Mouse (Mus musculus) liver, embryonic 16.5 days (tissue): ENCODE results near the gene Tgfbr3. TPM values are rescaled to one million over a fixed set of nuclear protein-coding genes. Genes with fewer than 3 reads are reported as not detected.

ENCODE experiments used
- ATAC-seq: fragments of 200-750 bp; cut with Nextera tagmentation; 2 replicates; pipeline ENCODE4 v1.8.0; 2017; ENCODE audit warnings: low read depth, mild to moderate bottlenecking, moderate number of reproducible peaks, moderate library complexity
- H3K27ac ChIP-seq: fragments of 300-500 bp; sonication (generic); 2 replicates; pipeline ENCODE4 v1.5.1; 2014; ENCODE audit warnings: mild to moderate bottlenecking, low read length
- H3K27me3 ChIP-seq: fragments of 300-500 bp; sonication (generic); 2 replicates; pipeline ENCODE4 v1.6.1; 2014; ENCODE audit warnings: low read depth, low read length, mixed read lengths; ENCODE audit not compliant: control insufficient read depth, insufficient read depth
- H3K36me3 ChIP-seq: fragments of 300-500 bp; sonication (generic); 2 replicates; pipeline ENCODE4 v1.6.1; 2014; ENCODE audit warnings: mild to moderate bottlenecking; ENCODE audit not compliant: control insufficient read depth, insufficient read depth
- H3K4me1 ChIP-seq: fragments of 300-500 bp; sonication (generic); 2 replicates; pipeline ENCODE4 v1.6.1; 2014; ENCODE audit warnings: low read depth, low read length, mixed read lengths; ENCODE audit not compliant: control insufficient read depth
- H3K4me2 ChIP-seq: fragments of 300-500 bp; sonication (generic); 2 replicates; pipeline ENCODE4 v1.6.1; 2014; ENCODE audit warnings: low read depth, low read length, mixed read lengths
- H3K4me3 ChIP-seq: fragments of 300-500 bp; sonication (generic); 2 replicates; pipeline ENCODE4 v1.5.1; 2014; ENCODE audit warnings: low read depth, mild to moderate bottlenecking, low read length
- H3K9ac ChIP-seq: fragments of 300-500 bp; sonication (generic); 2 replicates; pipeline ENCODE4 v1.6.1; 2014; ENCODE audit warnings: low read depth, low read length
- H3K9me3 ChIP-seq: fragments of 300-500 bp; sonication (generic); replicated peaks from 2 replicates; pipeline ENCODE4 v1.6.1; 2016; ENCODE audit warnings: low read length; ENCODE audit not compliant: control insufficient read depth
- WGBS: fragments of 180-500 bp; shearing (Covaris S2); extraction: QIAGEN DNeasy Blood & Tissue Kit; methylation state at CpG from one replicate; pipeline ENCODE4 v1.1.7; 2014; ENCODE audit not compliant: insufficient replicate concordance; 5-methylcytosine and 5-hydroxymethylcytosine counted together
- polyA plus RNA-seq: library from polyadenylated mRNA; unstranded; fragments of >200 nt; fragmentation: Nextera tagmentation; extraction: Ambion mirVana; gene quantifications from 2 replicates; pipeline ENCODE4 v1.2.1, GENCODE M21; 2015

Gene Tgfbr3
- polyA plus RNA-seq, 1 experiment from 2014 or later, result 6.8 TPM

DNA sequence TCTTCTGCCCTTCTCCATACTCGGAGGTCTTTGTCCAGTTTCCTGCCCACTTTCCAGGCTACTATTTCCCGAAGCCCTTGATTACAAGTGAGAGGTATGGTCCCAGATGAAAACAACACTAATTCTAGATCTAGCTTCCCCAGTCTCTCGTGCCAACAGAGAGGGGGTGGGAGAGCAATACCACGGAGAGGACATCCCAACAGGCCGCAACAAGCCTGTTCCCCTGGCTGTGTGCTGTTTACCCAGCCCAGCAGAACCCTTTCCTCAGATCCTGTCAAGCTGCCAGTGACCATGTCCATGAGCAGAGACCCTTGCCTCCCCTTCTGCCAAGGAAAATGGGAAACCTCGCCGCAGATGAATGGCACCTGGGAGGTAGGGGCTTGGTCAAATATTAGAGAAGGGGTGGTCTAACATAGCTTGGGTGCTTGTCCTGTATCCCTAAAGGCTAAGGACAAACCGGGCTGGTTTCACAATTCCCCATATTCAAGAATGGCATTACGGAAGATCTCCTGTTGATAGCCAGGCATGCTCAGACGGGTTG is 77.5 kb downstream of the Tgfbr3 start:
- no peak overlapping the region for H3K4me3 ChIP-seq
- H3K36me3 ChIP-seq, result no peaks in the 10 kb centered on the region
- no peak overlapping the region for H3K9ac ChIP-seq
- no peaks in the 10 kb centered on the region for H3K9me3 ChIP-seq
- H3K4me1 ChIP-seq, result peaks cover 2% of the 10 kb centered on the region; the same call in 1 of the 2 replicates
- no peaks in the 10 kb centered on the region for H3K27me3 ChIP-seq
- no peak for ATAC-seq
- no peak overlapping the region for H3K4me2 ChIP-seq
- 69% methylated on average over 10 of the region's 10 CpGs for WGBS
- H3K27ac ChIP-seq, result no peak overlapping the region

DNA sequence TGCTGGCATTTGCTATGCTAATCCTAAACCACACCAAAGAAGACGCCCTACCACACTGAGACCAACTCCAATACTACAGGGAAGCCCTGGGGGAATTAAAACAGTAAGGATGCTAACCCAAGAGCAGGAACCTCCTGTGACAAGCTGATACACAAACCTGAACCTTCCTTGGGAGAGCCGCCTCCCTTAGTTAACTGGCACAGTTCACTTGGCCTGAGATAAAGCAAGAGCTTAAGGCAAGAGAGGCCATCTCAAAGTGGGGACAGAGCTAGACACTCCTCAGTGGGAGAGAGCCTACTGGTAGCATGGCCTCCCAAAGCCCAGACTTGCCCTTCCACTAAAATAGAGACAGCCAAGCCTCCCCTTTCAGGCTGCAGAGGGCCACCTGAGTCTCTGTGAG is 79.4 kb downstream of the Tgfbr3 start:
- Histone ChIP-seq H3K27me3 (no peaks in the 10 kb centered on the region), H3K9me3 (no peaks in the 10 kb centered on the region), H3K4me2 (no peak overlapping the region), H3K9ac (no peak overlapping the region), H3K4me3 (no peak overlapping the region), H3K4me1 (peaks cover 2% of the 10 kb centered on the region; the same call in 1 of the 2 replicates), H3K36me3 (no peaks in the 10 kb centered on the region), H3K27ac (no peak overlapping the region)
- no peak for ATAC-seq
- 37% methylated on average over 2 of the region's 2 CpGs for WGBS

DNA sequence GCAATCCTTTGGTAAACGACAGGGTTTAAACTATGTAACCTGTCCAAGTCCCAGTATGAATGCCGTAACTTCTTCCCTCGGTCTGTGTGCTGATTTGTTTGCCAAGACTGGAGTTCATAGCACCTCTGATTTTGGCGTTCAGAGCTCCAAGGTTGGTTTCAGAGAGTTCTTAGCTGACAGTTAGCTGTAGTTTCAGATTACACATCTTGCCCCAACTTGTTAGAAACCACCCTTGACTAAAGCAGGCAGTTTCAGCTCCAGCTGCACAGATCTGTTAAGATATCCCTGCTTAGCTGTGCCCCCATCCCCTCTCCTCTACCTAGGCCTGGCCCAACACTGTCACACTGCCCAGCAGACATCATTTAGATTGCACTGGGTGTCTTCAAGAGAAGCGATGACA is 81.5 kb downstream of the Tgfbr3 start:
- 47% methylated on average over 5 of the region's 5 CpGs for WGBS
- H3K4me2 ChIP-seq, result no peak overlapping the region
- H3K9ac ChIP-seq, result no peak overlapping the region
- no peak overlapping the region; the same call in 1 of the 2 replicates for H3K27ac ChIP-seq
- H3K9me3 ChIP-seq, result no peaks in the 10 kb centered on the region
- no peaks in the 10 kb centered on the region for H3K36me3 ChIP-seq
- no peak overlapping the region for H3K4me3 ChIP-seq
- H3K27me3 ChIP-seq, result no peaks in the 10 kb centered on the region
- H3K4me1 ChIP-seq, result peaks cover 2% of the 10 kb centered on the region; the same call in 1 of the 2 replicates
- ATAC-seq, result peak; percentile 37; the same call in 1 of the 2 replicates

DNA sequence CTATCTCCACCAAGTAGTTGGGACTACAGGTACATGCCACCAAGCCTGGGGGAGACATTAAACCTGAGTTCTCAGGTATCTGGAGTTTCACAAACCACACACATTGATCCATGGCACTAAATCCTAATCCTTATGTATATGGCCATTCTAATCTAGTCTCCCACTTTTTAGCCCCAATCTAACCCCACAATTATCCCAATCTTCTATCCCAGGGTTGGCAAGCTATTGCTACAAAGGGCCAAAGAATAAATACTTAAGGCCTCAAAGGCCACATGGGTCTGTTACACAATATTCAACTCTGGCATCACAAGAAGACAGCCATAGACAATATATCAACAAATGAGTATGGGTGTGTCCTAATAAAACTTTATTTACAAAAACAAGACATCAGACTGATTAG is 85.1 kb downstream of the Tgfbr3 start:
- H3K9me3 ChIP-seq, result no peaks in the 10 kb centered on the region
- no peak overlapping the region for H3K4me3 ChIP-seq
- no peak overlapping the region for H3K4me2 ChIP-seq
- no peak overlapping the region for H3K9ac ChIP-seq
- peaks cover 14% of the 10 kb centered on the region for H3K4me1 ChIP-seq
- no peak for ATAC-seq
- H3K27ac ChIP-seq, result no peak overlapping the region
- no peaks in the 10 kb centered on the region for H3K36me3 ChIP-seq
- no peaks in the 10 kb centered on the region for H3K27me3 ChIP-seq

DNA sequence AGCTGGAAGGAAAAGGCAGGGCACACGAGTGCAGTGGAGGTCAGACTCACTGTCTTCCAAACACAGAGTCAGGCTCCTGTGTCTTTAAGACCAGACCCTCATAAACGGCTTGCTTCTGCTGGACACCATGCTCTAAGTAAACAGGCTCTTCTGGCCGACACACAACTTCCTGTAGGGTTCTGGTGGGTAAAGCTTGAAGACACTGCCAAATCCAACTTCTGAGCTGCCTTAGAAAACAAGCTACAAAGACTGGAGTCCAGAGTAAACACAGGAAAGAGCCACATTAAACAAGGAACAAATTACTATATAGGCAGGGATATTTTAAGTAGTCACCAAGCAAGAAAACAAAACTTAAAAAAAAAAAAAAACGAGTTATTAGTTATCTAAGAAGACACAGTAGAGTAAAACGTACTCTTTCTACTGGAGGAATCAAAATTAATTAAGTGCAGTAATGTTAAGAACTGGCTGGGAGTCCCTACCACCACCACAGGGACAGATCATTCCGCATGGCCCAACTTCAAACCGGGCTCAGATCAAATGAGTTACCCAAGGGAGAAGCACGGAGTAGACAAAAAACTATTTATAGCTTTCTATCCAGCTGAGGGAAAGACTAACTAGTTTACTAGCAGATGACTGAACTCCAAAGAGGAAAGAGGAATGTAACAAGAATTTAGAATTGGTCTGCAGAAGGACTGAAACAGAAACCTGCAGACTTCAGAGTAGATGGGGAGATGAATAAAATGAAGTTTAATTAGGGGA is 86.4 kb downstream of the Tgfbr3 start:
- H3K36me3 ChIP-seq, result no peaks in the 10 kb centered on the region
- peaks cover 14% of the 10 kb centered on the region for H3K4me1 ChIP-seq
- no peaks in the 10 kb centered on the region for H3K9me3 ChIP-seq
- no peak for ATAC-seq
- H3K4me2 ChIP-seq, result no peak overlapping the region
- WGBS, result 26% methylated on average over 8 of the region's 8 CpGs
- H3K27ac ChIP-seq, result no peak overlapping the region
- no peak overlapping the region for H3K4me3 ChIP-seq
- no peaks in the 10 kb centered on the region for H3K27me3 ChIP-seq
- no peak overlapping the region for H3K9ac ChIP-seq

DNA sequence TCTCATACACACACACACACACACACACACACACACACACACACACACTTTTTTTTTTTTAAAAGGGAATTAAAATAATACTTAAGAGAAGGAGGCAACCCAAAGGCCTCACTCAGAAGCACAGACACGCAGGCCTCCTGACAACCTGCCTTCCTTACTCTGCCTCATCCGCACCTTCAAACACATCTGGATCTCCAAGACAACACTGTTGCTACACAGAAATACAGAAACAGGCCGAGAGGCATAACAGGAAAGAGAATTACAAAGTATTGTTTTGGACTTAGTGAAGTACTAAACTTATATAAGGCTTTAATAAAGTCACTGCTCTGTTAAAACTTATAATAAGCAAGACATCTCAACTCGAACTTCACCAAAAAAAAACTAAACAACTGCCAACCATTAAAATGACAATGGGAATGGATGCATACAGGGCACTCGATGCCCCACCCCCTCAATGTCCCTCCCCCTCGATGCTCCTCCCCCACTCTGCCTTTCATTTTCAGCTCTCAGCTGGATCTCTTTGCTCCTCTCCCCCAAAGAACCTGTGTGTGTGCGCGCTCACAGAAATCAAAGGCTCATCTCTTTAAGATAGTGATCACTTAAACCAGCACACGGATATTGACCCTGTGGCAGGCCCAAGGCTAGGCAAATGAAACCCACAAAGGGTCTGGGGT is 87.8 kb downstream of the Tgfbr3 start:
- Histone ChIP-seq H3K4me3 (no peak overlapping the region), H3K4me2 (no peak overlapping the region), H3K27ac (no peak overlapping the region), H3K27me3 (no peaks in the 10 kb centered on the region), H3K9me3 (no peaks in the 10 kb centered on the region), H3K9ac (no peak overlapping the region), H3K36me3 (no peaks in the 10 kb centered on the region), H3K4me1 (peaks cover 14% of the 10 kb centered on the region)
- ATAC-seq, result no peak
- 47% methylated on average over 9 of the region's 9 CpGs for WGBS

DNA sequence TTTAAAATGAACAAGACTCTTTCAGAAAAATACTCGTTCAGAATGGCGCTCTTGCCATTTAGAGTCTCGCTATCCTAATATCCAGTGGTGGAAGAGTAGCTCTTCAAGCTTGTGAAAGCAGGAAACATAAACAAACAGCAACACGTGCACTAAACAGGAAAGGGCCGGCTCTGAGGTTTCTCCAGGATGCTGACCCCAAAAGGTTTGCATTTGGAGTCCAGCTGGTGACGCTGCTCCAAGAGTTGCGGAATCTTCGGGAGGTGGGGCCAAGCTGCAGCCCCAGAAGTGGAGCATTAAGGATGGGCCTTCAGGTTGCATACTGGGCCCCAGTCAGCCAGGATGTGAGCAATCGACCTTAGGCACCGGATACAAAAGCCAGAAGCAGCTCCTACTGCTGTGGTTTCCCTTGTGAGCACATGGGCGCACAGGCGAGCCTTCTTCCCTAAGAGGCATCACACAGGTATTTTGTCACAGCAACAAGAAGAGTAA is 88.5 kb downstream of the Tgfbr3 start:
- H3K9me3 ChIP-seq, result no peaks in the 10 kb centered on the region
- 55% methylated on average over 12 of the region's 12 CpGs for WGBS
- H3K9ac ChIP-seq, result no peak overlapping the region
- ATAC-seq, result no peak
- H3K4me1 ChIP-seq, result peaks cover 15% of the 10 kb centered on the region
- no peaks in the 10 kb centered on the region for H3K27me3 ChIP-seq
- H3K36me3 ChIP-seq, result no peaks in the 10 kb centered on the region
- H3K27ac ChIP-seq, result no peak overlapping the region
- H3K4me3 ChIP-seq, result no peak overlapping the region
- H3K4me2 ChIP-seq, result no peak overlapping the region

DNA sequence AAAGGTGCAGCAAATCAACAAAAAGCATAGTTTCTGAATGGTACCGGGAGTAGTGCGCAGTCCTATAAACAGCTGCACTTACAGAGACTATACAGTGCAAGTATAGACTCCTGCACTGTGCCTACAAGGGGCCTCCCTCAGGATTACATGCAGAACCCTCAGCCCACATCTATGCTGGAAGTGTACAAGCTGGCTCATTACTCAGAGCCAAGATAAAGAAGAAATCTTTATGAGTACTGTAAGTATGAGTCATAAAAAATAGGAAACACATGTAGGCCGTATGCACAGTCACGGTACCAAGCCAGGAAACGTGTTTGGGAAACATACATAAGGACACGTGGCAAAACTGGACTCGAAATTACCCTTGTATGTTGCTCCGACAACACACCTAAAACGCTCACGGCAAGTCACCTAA is 89.2 kb downstream of the Tgfbr3 start:
- H3K9me3 ChIP-seq, result no peaks in the 10 kb centered on the region
- H3K4me2 ChIP-seq, result no peak overlapping the region
- no peak overlapping the region for H3K4me3 ChIP-seq
- H3K27ac ChIP-seq, result no peak overlapping the region
- peaks cover 19% of the 10 kb centered on the region for H3K4me1 ChIP-seq
- ATAC-seq, result no peak
- no peaks in the 10 kb centered on the region for H3K36me3 ChIP-seq
- no peaks in the 10 kb centered on the region for H3K27me3 ChIP-seq
- WGBS, result 58% methylated on average over 10 of the region's 10 CpGs
- H3K9ac ChIP-seq, result no peak overlapping the region
